Mouse (Mus musculus): Measurements from ENCODE around the gene Wscd1. TPM values are rescaled to one million over a fixed set of nuclear protein-coding genes. Genes with fewer than 3 reads are reported as not detected.
A peak's percentile ranks its signal among the peaks of the same experiment; 100 is the strongest.
"Not testable (repeated sequence)": the region's sequence is repeated elsewhere in the genome, so short reads cannot be mapped to it uniquely, and the experiment has no call there.

The Wscd1 gene
- polyA plus RNA-seq, 1 experiment from 2014 or later = 1.2 TPM

DNA sequence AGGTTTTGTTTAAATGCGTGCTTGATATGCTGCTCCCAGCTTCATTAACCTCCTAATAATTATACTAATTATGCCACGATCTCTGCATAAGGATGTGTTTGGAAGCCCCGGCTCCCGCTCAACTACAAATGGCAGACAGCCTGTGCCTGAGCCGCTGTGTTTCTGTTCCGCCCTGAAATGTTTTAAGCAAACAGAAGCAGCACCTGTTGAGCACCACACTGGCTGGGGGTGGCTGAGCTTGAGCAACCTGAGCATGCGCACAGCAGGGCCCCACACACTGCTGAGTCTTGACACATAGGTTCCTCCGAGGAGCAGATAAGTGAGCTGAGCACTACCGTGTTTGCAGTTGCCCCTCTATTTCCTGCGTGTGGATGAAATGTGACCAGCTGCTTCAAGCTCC is 71.1 kb downstream of the Wscd1 start:
- no peaks in the 10 kb centered on the region for H3K27me3 ChIP-seq (replicated peaks; ENCODE audit: control insufficient read depth, insufficient read depth, low read length)
- WGBS = 41% methylated on average over 10 of the region's 10 CpGs
- DNase-seq (ENCODE audit: low spot score) = no peak
- no peaks in the 10 kb centered on the region for H3K4me1 ChIP-seq (replicated peaks; ENCODE audit: control insufficient read depth, insufficient read depth, low read length)
- no peaks in the 10 kb centered on the region for H3K9me3 ChIP-seq (ENCODE audit: control insufficient read depth, low read length)
- no peak overlapping the region for H3K4me3 ChIP-seq (ENCODE audit: low read depth, low read length)
- no peak for ATAC-seq (replicated peaks; ENCODE audit: low FRiP score)
- H3K36me3 ChIP-seq (ENCODE audit: control insufficient read depth, insufficient read depth, low read length) = no peaks in the 10 kb centered on the region
- H3K27ac ChIP-seq (ENCODE audit: low read depth, low read length) = no peak overlapping the region
- H3K4me2 ChIP-seq = peak overlapping the region; percentile 3; the same call in 1 of the 2 replicates
- H3K9ac ChIP-seq (ENCODE audit: low read depth, low read length) = no peak overlapping the region

DNA sequence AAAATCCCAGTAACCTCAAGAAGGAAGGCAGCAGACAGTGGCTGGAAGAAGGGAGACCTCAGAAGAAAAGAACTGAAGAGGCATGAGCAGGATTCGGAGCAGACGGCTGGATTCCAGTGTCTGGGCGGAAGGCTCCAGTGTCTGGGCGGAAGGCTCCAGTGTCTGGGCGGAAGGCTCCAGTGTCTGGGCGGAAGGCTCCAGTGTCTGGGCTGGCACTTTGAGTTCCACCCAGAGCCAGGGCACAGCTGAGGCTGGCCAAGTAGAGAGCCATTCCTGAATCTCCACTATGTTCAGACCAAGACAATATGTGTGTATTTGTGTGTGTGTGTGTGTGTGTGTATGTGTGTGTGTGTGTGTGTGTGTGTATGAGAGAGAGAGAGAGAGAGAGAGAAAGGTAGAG is 71.8 kb downstream of the Wscd1 start:
- H3K4me3 ChIP-seq (ENCODE audit: low read depth, low read length); H3K9ac ChIP-seq (ENCODE audit: low read depth, low read length); DNase-seq (ENCODE audit: low spot score); H3K4me1 ChIP-seq (replicated peaks; ENCODE audit: control insufficient read depth, insufficient read depth, low read length); H3K27me3 ChIP-seq (replicated peaks; ENCODE audit: control insufficient read depth, insufficient read depth, low read length); H3K36me3 ChIP-seq (ENCODE audit: control insufficient read depth, insufficient read depth, low read length); H3K27ac ChIP-seq (ENCODE audit: low read depth, low read length); ATAC-seq (replicated peaks; ENCODE audit: low FRiP score); H3K9me3 ChIP-seq (ENCODE audit: control insufficient read depth, low read length); H3K4me2 ChIP-seq: not testable (repeated sequence)
- 78% methylated on average over 6 of the region's 6 CpGs for whole genome bisulfite sequencing

DNA sequence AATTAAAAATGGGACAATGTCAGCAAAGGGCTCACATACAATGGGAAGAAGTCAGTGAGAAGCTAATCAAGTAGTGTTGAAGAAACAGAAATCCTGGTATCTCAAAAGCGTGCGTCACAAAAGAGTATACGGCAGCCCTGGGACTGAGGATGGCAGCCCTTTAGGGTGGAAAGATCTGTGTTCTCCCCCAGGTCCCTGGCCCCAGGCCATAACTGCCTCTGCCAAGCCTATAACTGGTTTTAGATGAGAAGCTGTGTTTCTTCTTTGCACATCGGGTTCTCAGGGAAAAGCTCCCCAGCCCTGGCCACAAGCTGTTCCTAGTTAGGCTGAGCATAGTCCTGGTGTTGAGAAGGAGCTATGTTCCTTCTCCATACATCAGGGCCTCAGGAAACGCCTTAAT is 72.3 kb downstream of the Wscd1 start:
- ATAC-seq (replicated peaks; ENCODE audit: low FRiP score) = no peak
- H3K4me2 ChIP-seq = no peak overlapping the region
- DNase-seq (ENCODE audit: low spot score) = no peak
- no peaks in the 10 kb centered on the region for H3K9me3 ChIP-seq (ENCODE audit: control insufficient read depth, low read length)
- no peaks in the 10 kb centered on the region for H3K36me3 ChIP-seq (ENCODE audit: control insufficient read depth, insufficient read depth, low read length)
- no peaks in the 10 kb centered on the region for H3K27me3 ChIP-seq (replicated peaks; ENCODE audit: control insufficient read depth, insufficient read depth, low read length)
- WGBS = 87% methylated on average over 5 of the region's 5 CpGs
- no peak overlapping the region for H3K4me3 ChIP-seq (ENCODE audit: low read depth, low read length)
- H3K4me1 ChIP-seq (replicated peaks; ENCODE audit: control insufficient read depth, insufficient read depth, low read length) = no peaks in the 10 kb centered on the region
- H3K27ac ChIP-seq (ENCODE audit: low read depth, low read length) = no peak overlapping the region
- no peak overlapping the region for H3K9ac ChIP-seq (ENCODE audit: low read depth, low read length)

DNA sequence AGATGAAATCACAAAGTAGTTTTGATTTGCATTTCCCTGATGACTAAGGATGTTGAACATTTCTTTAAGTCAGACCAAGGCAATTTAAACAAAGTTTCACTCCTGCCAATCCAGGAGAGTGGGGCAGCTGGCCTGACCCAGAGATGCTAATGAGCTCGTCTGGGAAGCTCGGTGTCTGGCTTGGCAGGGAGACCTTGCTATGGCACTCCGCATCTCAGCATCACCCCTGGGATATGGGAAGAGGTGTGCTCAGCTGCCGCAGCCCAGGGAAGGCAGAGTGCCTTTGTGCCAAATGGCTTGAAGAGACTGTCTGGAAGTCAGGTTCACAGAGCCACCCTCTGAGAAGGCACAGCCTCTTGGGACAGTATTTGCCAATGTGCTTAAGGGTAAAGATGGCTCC is 75.3 kb downstream of the Wscd1 start:
- no peak overlapping the region for H3K27ac ChIP-seq (ENCODE audit: low read depth, low read length)
- H3K9ac ChIP-seq (ENCODE audit: low read depth, low read length) = no peak overlapping the region
- no peak overlapping the region for H3K4me2 ChIP-seq
- H3K4me3 ChIP-seq (ENCODE audit: low read depth, low read length) = no peak overlapping the region
- H3K4me1 ChIP-seq (replicated peaks; ENCODE audit: control insufficient read depth, insufficient read depth, low read length) = no peaks in the 10 kb centered on the region
- H3K36me3 ChIP-seq (ENCODE audit: control insufficient read depth, insufficient read depth, low read length) = no peaks in the 10 kb centered on the region
- no peak for ATAC-seq (replicated peaks; ENCODE audit: low FRiP score)
- WGBS = 70% methylated on average over 4 of the region's 4 CpGs
- no peaks in the 10 kb centered on the region for H3K9me3 ChIP-seq (ENCODE audit: control insufficient read depth, low read length)
- no peak for DNase-seq (ENCODE audit: low spot score)
- H3K27me3 ChIP-seq (replicated peaks; ENCODE audit: control insufficient read depth, insufficient read depth, low read length) = no peaks in the 10 kb centered on the region
